Mouse (Mus musculus): ENCODE measurements at regions not wholly inside any gene's neighbourhood (a gene's known extent, or its start where the extent isn't known, plus 50 kb on each side); places are given as distances from the start of the nearest gene placed in this dataset.

- DNase-seq: no peak
These were observed 459.3 kb upstream of the Jag1 start for GRCm38 (mm10) chr2:137575750-137576149.

- no peak for DNase-seq
These were observed 458.5 kb upstream of the Jag1 start for GRCm38 (mm10) chr2:137574845-137575449.

GRCm38 (mm10) chr2:137571146-137571545, 454.7 kb upstream of the Jag1 start:
- no peak for DNase-seq

- DNase-seq: no peak
These were observed 450.2 kb upstream of the Jag1 start for GRCm38 (mm10) chr2:137566619-137567018.

- DNase-seq: no peak
These were observed 447.7 kb upstream of the Jag1 start for GRCm38 (mm10) chr2:137564064-137564624.

- DNase-seq: peak; percentile 34 to 40
These were observed 443.9 kb upstream of the Jag1 start for GRCm38 (mm10) chr2:137560366-137560765.

- no peak for DNase-seq
These were observed 437.4 kb upstream of the Jag1 start for GRCm38 (mm10) chr2:137553871-137554270.

- DNase-seq: no peak
These were observed 420.1 kb upstream of the Jag1 start for GRCm38 (mm10) chr2:137536581-137536980.

GRCm38 (mm10) chr2:137516271-137516670, 399.8 kb upstream of the Jag1 start:
- no peak for DNase-seq

GRCm38 (mm10) chr2:137515043-137515442, 398.6 kb upstream of the Jag1 start:
- DNase-seq: no peak

- DNase-seq: peak in 1 of 2 experiments; percentile 0
These were observed 397.6 kb upstream of the Jag1 start for GRCm38 (mm10) chr2:137513895-137514506.

- DNase-seq: no peak
These were observed 394.3 kb upstream of the Jag1 start for GRCm38 (mm10) chr2:137510671-137511235.

GRCm38 (mm10) chr2:137501236-137501635, 384.8 kb upstream of the Jag1 start:
- DNase-seq: no peak

GRCm38 (mm10) chr2:137497616-137498015, 381.2 kb upstream of the Jag1 start:
- DNase-seq: no peak

GRCm38 (mm10) chr2:137493600-137493999, 377.2 kb upstream of the Jag1 start:
- no peak for DNase-seq

GRCm38 (mm10) chr2:137489181-137489682, 372.8 kb upstream of the Jag1 start:
- no peak for DNase-seq

- no peak for DNase-seq
These were observed 352.3 kb upstream of the Jag1 start for GRCm38 (mm10) chr2:137468769-137469168.

- no peak for DNase-seq
These were observed 340.8 kb upstream of the Jag1 start for GRCm38 (mm10) chr2:137457061-137457753.

- DNase-seq: no peak
These were observed 340.0 kb upstream of the Jag1 start for GRCm38 (mm10) chr2:137456436-137456835.

- no peak for DNase-seq
These were observed 330.5 kb upstream of the Jag1 start for GRCm38 (mm10) chr2:137446919-137447318.

- no peak for DNase-seq
These were observed 321.3 kb upstream of the Jag1 start for GRCm38 (mm10) chr2:137437741-137438140.

GRCm38 (mm10) chr2:137436161-137436560, 319.7 kb upstream of the Jag1 start:
- DNase-seq: no peak

GRCm38 (mm10) chr2:137422656-137423055, 306.2 kb upstream of the Jag1 start:
- peak in 1 of 2 experiments; percentile 7 for DNase-seq

All from adrenal gland, postnatal 36 days (tissue).